Mouse (Mus musculus): ENCODE measurements at regions not wholly inside any gene's neighbourhood (a gene's known extent, or its start where the extent isn't known, plus 50 kb on each side); places are given as distances from the start of the nearest gene placed in this dataset.

DNA sequence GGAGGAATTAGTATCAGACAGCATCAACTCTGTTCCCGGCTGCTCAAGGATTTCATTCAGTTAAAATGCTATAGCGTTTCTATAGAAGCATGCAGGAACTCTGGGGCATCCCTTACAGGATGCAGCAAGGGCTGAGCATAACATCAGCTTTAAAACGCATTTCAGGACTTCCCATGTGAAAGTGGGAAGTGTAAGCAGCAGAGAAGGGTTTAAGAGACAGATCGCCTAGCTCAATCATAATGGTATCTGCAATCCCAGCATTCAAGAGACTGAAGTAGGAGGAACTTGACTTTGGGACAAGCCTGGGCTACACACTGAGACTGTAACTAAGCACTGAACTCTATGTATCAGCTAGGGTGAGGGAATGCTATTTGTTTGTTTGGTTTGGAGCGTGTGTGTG is 96.2 kb upstream of the Arhgap32 start:
- TF ChIP-seq MAX (IDR thresholded peaks at IDR 0.05; ENCODE audit: low read length) (no peak), HCFC1 (IDR thresholded peaks at IDR 0.05; ENCODE audit: low read depth, low read length) (no peak), USF1 (IDR thresholded peaks at IDR 0.05; ENCODE audit: low read depth, low read length) (no peak), ZKSCAN1 (IDR thresholded peaks at IDR 0.05; ENCODE audit: borderline replicate concordance, low read depth, low read length) (no peak), EP300 (IDR thresholded peaks at IDR 0.05; ENCODE audit: low read length) (no peak), PAX5 (IDR thresholded peaks at IDR 0.05; ENCODE audit: low read length) (no peak), TBP (conservative IDR thresholded peaks at IDR 0.05; ENCODE audit: low read depth, low read length) (no peak), CHD2 (IDR thresholded peaks at IDR 0.05; ENCODE audit: low read length) (no peak), CTCF (conservative IDR thresholded peaks at IDR 0.05 in 1 of 2, IDR thresholded peaks at IDR 0.05 in 1 of 2; ENCODE audit: low read depth in 2 of 2, low read length in 2 of 2) (no peak), POLR2A (IDR thresholded peaks at IDR 0.05; ENCODE audit: low read depth, low read length) (no peak), SIN3A (IDR thresholded peaks at IDR 0.05; ENCODE audit: low read length) (no peak), JUND (conservative IDR thresholded peaks at IDR 0.05; ENCODE audit: low read depth, low read length) (no peak), ZC3H11A (IDR thresholded peaks at IDR 0.05; ENCODE audit: low read depth, low read length) (no peak), RCOR1 (conservative IDR thresholded peaks at IDR 0.05; ENCODE audit: low read depth, low read length) (no peak)
